In genomic region chr6:144961253-144962012, GRCm38 (mm10) we compare ENCODE assay signal across 8 mouse cellular contexts.
DNase-seq lines count a peak whose midpoint lies in the region; TF ChIP-seq lines count a peak whose summit lies in the region.

No protein-coding gene starts in this region.

- H3K4me1 ChIP-seq in small intestine, adult 2 months (ENCODE audit: control insufficient read depth, insufficient read depth, insufficient read length, low read length) = no peaks in the 10 kb centered on the region

- no peaks in the 10 kb centered on the region for H3K36me3 ChIP-seq in small intestine, adult 2 months (ENCODE audit: control insufficient read depth, insufficient read depth, low read length)

- H3K4me3 ChIP-seq in small intestine, adult 2 months (ENCODE audit: low read depth, low read length) = no peak overlapping the region

- 65% methylated on average over 25 of the region's 25 CpGs for WGBS in small intestine, adult 2 months

- intact Hi-C loops in heart, postnatal 36 days (cut with DNase I) = loop anchor here (2.0 to 10.0 kb wide), 3 partner anchors 1353 to 1744 kb away; no protein-coding TSS in a partner anchor

- H3K27me3 ChIP-seq in small intestine, adult 2 months (ENCODE audit: control insufficient read depth, insufficient read depth, low read length) = no peaks in the 10 kb centered on the region

- TF ChIP-seq CTCF in small intestine, adult 2 months (IDR thresholded peaks at IDR 0.05; ENCODE audit: extremely low read depth, insufficient read length, insufficient replicate concordance, low read depth, low read length) = peak; percentile 13; the same call in 1 of the 2 replicates

- TF ChIP-seq POLR2A in small intestine, adult 2 months (IDR thresholded peaks at IDR 0.05; ENCODE audit: low read depth, low read length) = no peak

- DNase-seq in kidney, postnatal 10 days = peak; percentile 19
- no peak for DNase-seq in kidney, adult 9 months
- DNase-seq in NIH3T3 (ENCODE audit: low read depth) = peak; percentile 60
- DNase-seq in frontal cortex, postnatal 14 days (ENCODE audit: low spot score in 2 of 2) = peak; percentile 27 to 35
- DNase-seq in lung, postnatal 10 days = peak; percentile 55
- DNase-seq in gastrocnemius, adult 8-10 months (ENCODE audit: low spot score in 2 of 2) = no peak
- no peak for DNase-seq in heart, postnatal 36 days

- H3K27ac ChIP-seq in small intestine, adult 2 months (ENCODE audit: insufficient read depth, low read depth, low read length) = no peak overlapping the region

Comparison
In these comparisons a context has a peak if more than half of its experiments do, and no peak if none do; other contexts are left out.
1. DNase-seq: peak in kidney, postnatal 10 days (single experiment), NIH3T3 (single experiment), frontal cortex, postnatal 14 days (2 of 2) and lung, postnatal 10 days (single experiment); none in kidney, adult 9 months (single experiment), gastrocnemius, adult 8-10 months (0 of 2) and heart, postnatal 36 days (0 of 2).